Mouse (Mus musculus): ENCODE data around the gene Rgs17. TPM values are rescaled to one million over a fixed set of nuclear protein-coding genes. Genes with fewer than 3 reads are reported as not detected.
A peak's percentile ranks its signal among the peaks of the same experiment; 100 is the strongest.

Gene Rgs17
- polyA plus RNA-seq, 1 experiment from 2014 or later: 12.0 TPM

DNA sequence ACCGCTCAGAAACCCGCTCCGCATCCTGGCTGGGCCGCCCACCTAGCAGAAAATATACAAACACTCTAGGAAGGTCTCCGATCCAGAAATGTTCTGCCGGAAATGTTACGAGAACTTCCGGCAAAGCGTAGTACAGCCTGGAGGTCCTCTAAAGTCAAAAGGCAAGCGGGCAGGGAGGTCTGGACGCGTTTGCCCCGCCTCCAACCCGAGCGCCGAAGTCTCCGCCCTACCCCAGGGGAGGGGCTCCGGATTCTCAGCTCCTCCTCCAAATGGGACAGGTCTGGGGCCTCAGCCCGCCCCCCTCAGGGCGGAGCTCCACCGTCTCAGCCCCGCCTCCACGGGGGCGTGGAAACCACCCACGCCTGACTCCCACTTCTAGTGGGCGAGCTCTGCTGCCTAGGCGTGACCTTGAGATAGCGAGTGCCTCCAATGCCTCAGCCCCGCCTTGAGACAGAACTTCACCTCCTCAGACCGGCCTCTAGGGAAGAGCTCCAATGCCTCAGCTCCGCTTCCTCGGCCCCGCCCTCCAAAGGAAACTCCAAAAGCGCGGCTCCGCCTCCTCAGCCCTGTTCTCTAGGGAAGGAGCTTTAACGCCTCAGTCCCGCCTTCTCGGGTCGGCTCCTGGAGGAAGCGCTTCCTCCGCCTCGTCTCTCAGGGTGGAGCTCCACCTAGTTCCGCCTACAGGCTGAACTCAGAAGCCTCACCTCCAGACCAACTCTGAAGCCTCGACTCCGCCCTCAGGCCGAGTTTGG, 98.3 kb downstream of the Rgs17 start, which contains the start of gene Mtrf1l:
Gene Mtrf1l, minus strand, starts transcription at position 171 of the 752 bp plus-strand sequence.
- peak within 1 kb of the TSS; percentile 94 for H3K4me3 ChIP-seq (replicated peaks)
- peaks cover 25% of the 10 kb centered on the region for H3K4me1 ChIP-seq (replicated peaks)
- peak; percentile 97 for ATAC-seq
- H3K27ac ChIP-seq: peak within 1 kb of the TSS; percentile 86
- no peaks in the 10 kb centered on the region for H3K27me3 ChIP-seq
- H3K36me3 ChIP-seq: peaks cover 14% of the 10 kb centered on the region
- H3K9me3 ChIP-seq: no peaks in the 10 kb centered on the region
- H3K4me2 ChIP-seq (replicated peaks): peak within 1 kb of the TSS; percentile 80
- peak within 1 kb of the TSS; percentile 86 for H3K9ac ChIP-seq (replicated peaks)
- WGBS: under 1% methylated on average over 46 of the region's 47 CpGs

DNA sequence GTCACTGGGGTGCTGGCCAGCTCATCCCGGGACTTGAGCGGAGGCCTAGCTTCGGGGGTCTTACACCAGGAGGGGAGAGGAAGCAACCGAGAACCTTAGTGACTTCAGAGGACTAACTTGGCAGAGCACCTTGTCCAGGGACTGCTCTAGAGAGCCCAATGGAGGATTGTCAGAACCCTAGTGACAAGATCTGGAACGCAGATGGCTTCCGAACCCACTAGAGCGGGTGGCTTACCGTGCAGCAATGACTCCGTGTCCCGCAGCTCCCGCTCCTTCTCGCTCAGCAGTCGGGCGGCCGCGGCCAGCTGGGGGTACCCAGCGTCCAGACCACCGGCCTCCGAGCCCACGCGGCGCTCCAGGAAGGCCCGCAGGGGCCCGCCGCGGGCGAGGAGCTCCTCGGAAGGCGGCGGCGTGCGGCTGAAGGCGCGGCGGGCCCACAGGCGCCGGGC, 98.9 kb downstream of the Rgs17 start:
- no peak; the same call in 1 of the 2 replicates for ATAC-seq
- H3K4me2 ChIP-seq (replicated peaks): peak overlapping the region; percentile 80
- peaks cover 20% of the 10 kb centered on the region for H3K36me3 ChIP-seq
- peak overlapping the region; percentile 86 for H3K9ac ChIP-seq (replicated peaks)
- H3K4me1 ChIP-seq (replicated peaks): peaks cover 25% of the 10 kb centered on the region
- peak overlapping the region; percentile 94 for H3K4me3 ChIP-seq (replicated peaks)
- WGBS: under 1% methylated on average over 37 of the region's 37 CpGs
- no peaks in the 10 kb centered on the region for H3K27me3 ChIP-seq
- H3K9me3 ChIP-seq: no peaks in the 10 kb centered on the region
- peak overlapping the region; percentile 86 for H3K27ac ChIP-seq

DNA sequence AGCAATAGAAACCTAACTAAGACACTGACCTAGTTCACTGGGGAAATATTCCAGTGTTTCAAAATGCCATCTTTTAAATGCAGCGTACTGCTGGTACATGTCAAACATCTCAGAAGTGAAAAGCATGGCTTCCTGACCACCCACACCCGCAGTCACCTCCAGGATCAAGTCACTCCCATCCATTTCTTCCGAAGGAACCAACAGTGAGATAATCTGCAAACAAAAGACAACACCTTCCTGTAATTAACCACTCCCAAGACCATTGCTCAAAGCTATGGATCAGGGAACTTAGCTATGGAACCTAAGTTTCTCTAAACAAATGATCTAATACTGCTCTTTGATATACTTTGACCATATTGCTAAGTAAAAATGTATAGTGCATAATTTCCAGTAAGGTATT, 103.4 kb downstream of the Rgs17 start:
- 90% methylated on average over 3 of the region's 3 CpGs for WGBS
- no peak overlapping the region for H3K27ac ChIP-seq
- H3K4me2 ChIP-seq (replicated peaks): no peak overlapping the region
- no peaks in the 10 kb centered on the region for H3K27me3 ChIP-seq
- H3K4me1 ChIP-seq (replicated peaks): peaks cover 20% of the 10 kb centered on the region
- no peak overlapping the region for H3K9ac ChIP-seq (replicated peaks)
- no peaks in the 10 kb centered on the region for H3K9me3 ChIP-seq
- H3K36me3 ChIP-seq: peaks cover 59% of the 10 kb centered on the region
- no peak overlapping the region for H3K4me3 ChIP-seq (replicated peaks)
- ATAC-seq: no peak

DNA sequence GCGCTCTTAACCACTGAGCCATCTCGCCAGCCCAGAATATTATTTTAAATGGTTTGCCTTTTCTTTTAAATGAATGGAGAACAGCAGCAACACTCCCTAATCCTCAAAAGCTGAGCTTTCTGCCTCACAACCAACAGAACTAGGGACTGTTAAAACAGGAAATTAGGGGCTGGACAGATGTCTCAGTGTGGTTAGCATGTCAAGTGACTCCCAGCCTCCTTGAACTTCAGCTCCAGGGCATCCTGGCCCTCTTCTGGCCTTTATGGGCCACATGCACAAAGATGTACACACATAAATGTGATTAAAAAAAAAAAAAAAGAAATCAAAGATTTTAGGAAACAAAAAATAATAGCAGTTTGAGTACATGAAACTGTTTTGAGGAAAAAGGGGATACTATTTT, 106.2 kb downstream of the Rgs17 start:
- ATAC-seq: no peak
- Histone ChIP-seq H3K4me2 (replicated peaks) (no peak overlapping the region), H3K9me3 (no peaks in the 10 kb centered on the region), H3K27ac (no peak overlapping the region), H3K9ac (replicated peaks) (no peak overlapping the region), H3K36me3 (peaks cover 83% of the 10 kb centered on the region), H3K4me3 (replicated peaks) (no peak overlapping the region), H3K27me3 (no peaks in the 10 kb centered on the region), H3K4me1 (replicated peaks) (0 out of 2 replicates have a peak, but pooled peaks cover 1% of the 10 kb centered on the region)
- WGBS: 99% methylated on average over 2 of the region's 2 CpGs

DNA sequence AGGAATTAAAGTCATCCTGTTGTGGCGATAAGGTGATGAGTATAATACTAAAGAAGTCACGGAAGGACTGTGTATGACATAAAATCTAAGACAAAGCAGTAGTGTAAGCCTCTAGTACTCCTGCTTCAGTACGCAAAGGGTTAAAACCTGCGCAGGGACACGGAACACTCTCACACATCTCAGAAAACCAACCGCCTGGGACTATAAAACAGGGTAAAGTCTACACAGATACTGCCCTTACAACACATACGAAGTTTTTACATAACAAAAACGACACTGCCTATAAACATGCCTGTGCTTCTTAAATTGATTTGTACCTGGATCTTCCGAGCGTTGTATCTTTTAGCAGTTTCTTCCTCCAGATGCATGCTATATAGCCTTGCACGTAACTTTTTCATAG, 108.5 kb downstream of the Rgs17 start:
- no peak overlapping the region for H3K4me2 ChIP-seq (replicated peaks)
- no peak overlapping the region for H3K9ac ChIP-seq (replicated peaks)
- ATAC-seq: no peak
- H3K36me3 ChIP-seq: peaks cover 67% of the 10 kb centered on the region
- H3K27me3 ChIP-seq: no peaks in the 10 kb centered on the region
- no peaks in the 10 kb centered on the region for H3K4me1 ChIP-seq (replicated peaks)
- no peak overlapping the region for H3K4me3 ChIP-seq (replicated peaks)
- WGBS: 94% methylated on average over 11 of the region's 11 CpGs
- no peaks in the 10 kb centered on the region for H3K9me3 ChIP-seq
- H3K27ac ChIP-seq: no peak overlapping the region

DNA sequence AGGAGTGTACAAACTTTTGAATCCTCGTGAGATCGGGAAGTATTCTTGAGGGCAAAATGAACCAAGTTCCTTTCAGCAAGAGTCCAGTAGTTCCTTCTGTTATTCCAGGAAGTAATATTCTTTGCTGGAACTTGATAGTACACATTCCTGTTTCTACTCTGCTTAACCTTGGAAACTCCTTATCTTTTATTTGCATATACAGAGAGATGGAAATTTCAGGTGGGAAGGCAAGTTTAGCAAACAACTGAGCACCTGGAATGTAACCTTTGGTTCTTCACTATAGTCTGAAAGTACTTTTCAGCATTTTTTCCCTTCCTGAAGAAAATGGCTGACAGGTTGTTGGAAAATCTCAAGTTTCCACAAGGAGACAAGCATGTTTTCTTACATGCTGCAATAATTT, 114.5 kb downstream of the Rgs17 start:
- Histone ChIP-seq H3K4me2 (replicated peaks) (no peak overlapping the region), H3K27ac (no peak overlapping the region), H3K27me3 (no peaks in the 10 kb centered on the region), H3K4me1 (replicated peaks) (peaks cover 25% of the 10 kb centered on the region), H3K9me3 (no peaks in the 10 kb centered on the region), H3K36me3 (peaks cover 13% of the 10 kb centered on the region), H3K4me3 (replicated peaks) (no peak overlapping the region), H3K9ac (replicated peaks) (no peak overlapping the region)
- 88% methylated on average over 2 of the region's 2 CpGs for WGBS
- ATAC-seq: no peak

DNA sequence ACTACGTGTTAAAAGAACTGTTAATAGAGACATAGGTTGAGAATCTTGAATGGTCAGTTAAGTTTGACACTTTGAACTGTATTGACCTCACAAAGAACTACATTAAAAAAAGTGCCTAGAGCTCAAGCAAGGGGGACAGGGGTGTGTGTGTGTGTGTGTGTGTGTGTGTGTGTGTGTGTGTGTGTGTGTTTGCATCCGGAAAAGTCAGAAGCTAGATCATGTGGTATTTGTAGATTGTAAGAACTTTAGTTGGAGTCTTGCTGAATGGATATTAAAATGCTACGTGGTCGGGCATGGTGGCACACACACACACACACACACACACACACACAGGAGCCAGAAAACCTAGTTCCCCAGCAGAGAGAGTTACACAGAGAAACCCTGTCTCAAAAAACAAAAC, 115.2 kb downstream of the Rgs17 start:
- peaks cover 8% of the 10 kb centered on the region for H3K36me3 ChIP-seq
- peaks cover 32% of the 10 kb centered on the region for H3K4me1 ChIP-seq (replicated peaks)
- no peak overlapping the region for H3K27ac ChIP-seq
- no peaks in the 10 kb centered on the region for H3K9me3 ChIP-seq
- H3K4me3 ChIP-seq (replicated peaks): no peak overlapping the region
- WGBS: 72% methylated on average over 4 of the region's 4 CpGs
- no peak for ATAC-seq
- H3K27me3 ChIP-seq: no peaks in the 10 kb centered on the region
- H3K4me2 ChIP-seq (replicated peaks): no peak overlapping the region
- no peak overlapping the region for H3K9ac ChIP-seq (replicated peaks)

DNA sequence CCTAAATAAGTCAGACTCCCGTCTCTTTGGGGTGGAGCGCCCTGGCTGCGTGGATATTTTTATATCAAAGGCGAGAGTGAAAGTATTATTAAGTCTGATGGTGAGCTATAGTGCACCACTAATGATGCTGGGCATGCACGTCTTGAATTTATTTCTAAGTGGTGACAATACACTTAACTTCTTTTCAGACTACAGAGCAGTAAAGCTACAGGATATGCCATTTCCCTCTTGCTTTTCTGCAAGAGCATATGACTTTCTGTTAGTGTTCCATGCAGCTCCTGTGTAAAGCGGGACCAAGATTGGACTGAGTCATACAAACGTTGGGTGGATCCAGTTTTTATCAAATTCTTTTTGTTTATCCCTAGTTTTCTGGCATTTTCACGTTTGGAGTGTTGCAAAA, 115.8 kb downstream of the Rgs17 start:
- Histone ChIP-seq H3K36me3 (peaks cover 8% of the 10 kb centered on the region), H3K4me3 (replicated peaks) (peak overlapping the region; percentile 72), H3K9ac (replicated peaks) (peak overlapping the region; percentile 63), H3K27ac (peak overlapping the region; percentile 89), H3K4me2 (replicated peaks) (peak overlapping the region; percentile 99), H3K27me3 (no peaks in the 10 kb centered on the region), H3K9me3 (no peaks in the 10 kb centered on the region), H3K4me1 (replicated peaks) (peaks cover 38% of the 10 kb centered on the region)
- ATAC-seq: no peak
- WGBS: 19% methylated on average over 8 of the region's 8 CpGs

DNA sequence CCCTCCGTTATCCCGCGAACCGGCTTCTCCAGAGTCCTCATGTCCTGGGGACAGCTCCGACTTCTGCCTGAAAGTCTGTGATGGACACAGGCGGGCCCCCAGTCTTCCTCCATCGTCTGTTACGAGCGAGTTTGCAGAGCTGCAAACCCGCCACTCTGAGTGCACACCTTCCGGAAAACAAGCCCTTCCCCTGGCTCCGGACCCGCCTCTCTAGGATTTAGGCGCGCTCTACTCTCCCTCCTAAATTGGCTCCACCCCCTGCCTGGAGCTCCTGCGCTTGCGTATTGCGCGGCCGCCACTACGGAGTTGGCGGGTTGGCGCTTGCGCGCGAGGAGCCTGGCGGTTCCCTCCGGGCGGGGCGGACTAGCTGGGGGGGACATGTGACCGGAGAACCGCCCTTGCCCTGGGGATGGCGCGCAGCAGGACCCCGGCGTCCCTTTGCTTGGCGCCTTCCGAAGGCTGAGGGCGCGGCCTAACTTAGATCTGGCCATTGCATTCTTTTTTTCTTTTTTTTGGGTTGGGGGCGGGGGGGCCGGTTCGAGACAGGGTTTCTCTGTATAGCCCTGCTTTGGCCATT, 116.4 kb downstream of the Rgs17 start:
- H3K27me3 ChIP-seq: no peaks in the 10 kb centered on the region
- peaks cover 13% of the 10 kb centered on the region for H3K36me3 ChIP-seq
- peak; percentile 94 for ATAC-seq
- H3K4me3 ChIP-seq (replicated peaks): peak overlapping the region; percentile 72
- peak overlapping the region; percentile 99 for H3K4me2 ChIP-seq (replicated peaks)
- WGBS: under 1% methylated on average over 43 of the region's 43 CpGs
- peak overlapping the region; percentile 63 for H3K9ac ChIP-seq (replicated peaks)
- no peaks in the 10 kb centered on the region for H3K9me3 ChIP-seq
- H3K4me1 ChIP-seq (replicated peaks): peaks cover 41% of the 10 kb centered on the region
- peak overlapping the region; percentile 89 for H3K27ac ChIP-seq

DNA sequence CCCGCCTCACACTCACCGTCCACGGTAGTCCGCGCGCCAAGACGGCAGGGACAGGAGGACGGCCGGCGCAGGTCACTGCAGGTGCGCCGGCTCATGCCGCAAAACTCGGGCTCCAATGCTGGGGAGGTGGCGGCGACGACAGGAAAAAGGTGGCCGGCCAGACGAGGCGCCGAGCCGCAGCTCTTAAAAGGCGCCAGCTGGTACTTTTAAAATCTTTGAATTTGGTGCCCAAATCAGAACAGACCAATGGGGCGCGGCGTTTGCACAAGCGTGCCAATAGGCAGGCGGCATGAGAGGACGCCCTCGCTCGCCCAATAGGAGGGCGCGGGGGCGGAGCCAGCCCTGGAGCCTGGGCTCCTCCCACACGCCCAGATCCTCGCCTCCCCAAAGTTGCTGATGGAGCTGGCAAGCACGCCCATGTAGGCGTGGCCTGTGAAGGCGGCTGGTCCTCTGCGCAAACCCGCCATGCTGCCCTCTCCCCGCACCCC, 116.9 kb downstream of the Rgs17 start, which contains the start of gene Fbxo5:
Gene Fbxo5, minus strand, starts transcription at position 358 of the 488 bp plus-strand sequence.
- H3K27ac ChIP-seq: peak within 1 kb of the TSS; percentile 89
- WGBS: under 1% methylated on average over 41 of the region's 42 CpGs
- peak; percentile 98 for ATAC-seq

DNA sequence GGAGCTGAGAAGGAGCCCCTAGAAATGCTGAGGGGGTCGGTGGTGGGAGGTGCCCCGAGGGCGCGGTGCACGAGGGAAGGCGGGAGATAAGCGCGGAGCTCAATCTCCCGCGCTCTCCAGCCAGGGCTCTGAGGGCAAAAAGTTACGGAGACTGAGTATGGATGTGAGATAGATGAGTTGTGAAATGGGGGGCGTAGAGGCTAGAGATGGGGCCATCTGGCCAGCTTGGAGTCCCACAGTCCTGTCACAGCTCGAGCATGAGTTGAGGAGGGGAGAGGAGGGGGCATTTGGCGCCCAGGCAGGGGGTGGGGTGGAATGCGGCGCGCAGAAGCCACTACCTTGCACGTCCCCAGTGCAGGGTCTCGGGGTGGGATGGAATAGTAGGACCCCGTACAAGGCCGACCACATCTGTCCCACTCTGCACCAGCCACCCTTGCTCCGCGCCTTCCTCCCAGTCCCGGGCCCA, 117.5 kb downstream of the Rgs17 start:
- H3K27me3 ChIP-seq: no peaks in the 10 kb centered on the region
- WGBS: 2% methylated on average over 24 of the region's 24 CpGs
- peaks cover 41% of the 10 kb centered on the region for H3K4me1 ChIP-seq (replicated peaks)
- peaks cover 22% of the 10 kb centered on the region for H3K36me3 ChIP-seq
- H3K4me3 ChIP-seq (replicated peaks): peak overlapping the region; percentile 72
- peak overlapping the region; percentile 99 for H3K4me2 ChIP-seq (replicated peaks)
- ATAC-seq: peak; percentile 69
- H3K9me3 ChIP-seq: no peaks in the 10 kb centered on the region
- peak overlapping the region; percentile 64 for H3K9ac ChIP-seq (replicated peaks)
- H3K27ac ChIP-seq: peak overlapping the region; percentile 56; the same call in 1 of the 2 replicates

More for the DNA sequence above, 116.9 kb downstream of the Rgs17 start, which contains the start of gene Fbxo5:
- H3K27me3 ChIP-seq: no peaks in the 10 kb centered on the region
- peak within 1 kb of the TSS; percentile 99 for H3K4me2 ChIP-seq (replicated peaks)
- peak within 1 kb of the TSS; percentile 64 for H3K9ac ChIP-seq (replicated peaks)
- H3K4me3 ChIP-seq (replicated peaks): peak within 1 kb of the TSS; percentile 72
- H3K9me3 ChIP-seq: no peaks in the 10 kb centered on the region
- peaks cover 41% of the 10 kb centered on the region for H3K4me1 ChIP-seq (replicated peaks)
- H3K36me3 ChIP-seq: peaks cover 17% of the 10 kb centered on the region

DNA sequence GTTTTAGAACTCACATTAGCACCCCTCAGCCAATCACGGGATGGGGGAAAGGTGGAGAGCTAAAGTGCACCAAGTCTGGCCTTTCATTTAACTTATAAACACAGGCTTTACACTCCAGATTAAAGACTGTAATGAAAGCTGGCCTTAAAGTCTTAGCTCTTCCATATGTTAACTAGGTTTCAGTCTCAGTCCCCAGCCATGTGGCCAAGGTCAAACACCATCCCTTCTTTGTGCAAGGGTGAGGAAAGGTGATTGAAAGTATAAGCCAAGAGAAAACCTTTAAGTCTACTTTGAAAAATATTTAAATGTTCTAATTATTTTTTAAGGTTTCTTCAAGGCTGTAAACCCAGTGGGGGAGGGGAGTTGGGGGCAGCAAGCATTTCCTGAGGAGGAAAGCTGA, 118.5 kb downstream of the Rgs17 start:
- 2% methylated on average over 1 of the region's 1 CpGs for WGBS
- H3K27ac ChIP-seq: no peak overlapping the region
- peaks cover 22% of the 10 kb centered on the region for H3K36me3 ChIP-seq
- H3K4me2 ChIP-seq (replicated peaks): peak overlapping the region; percentile 48
- peak overlapping the region; percentile 57 for H3K9ac ChIP-seq (replicated peaks)
- no peaks in the 10 kb centered on the region for H3K9me3 ChIP-seq
- H3K4me3 ChIP-seq (replicated peaks): peak overlapping the region; percentile 72
- H3K27me3 ChIP-seq: no peaks in the 10 kb centered on the region
- ATAC-seq: no peak
- H3K4me1 ChIP-seq (replicated peaks): peaks cover 41% of the 10 kb centered on the region
